Mouse (Mus musculus) erythroblast, adult 5-6 weeks (primary cell): ENCODE measurements around the gene Syngr4. TPM values are rescaled to one million over a fixed set of nuclear protein-coding genes. Genes with fewer than 3 reads are reported as not detected.

ENCODE experiments used
- ATAC-seq: replicated peaks from 2 replicates; pipeline ENCODE4 v1.8.0; 2016; ENCODE audit warnings: moderate number of reproducible peaks, mild to moderate bottlenecking, moderate TSS enrichment, inconsistent platforms; ENCODE audit not compliant: poor library complexity, low FRiP score, severe bottlenecking
- total RNA-seq, 2 experiments: library from RNA; stranded (forward) in 1 of 2; stranded (reverse) in 1 of 2; fragments of 150-400 nt in 1 of 2; fragments of 200-764, 138-1000 nt in 1 of 2; gene quantifications; 2 replicates each; pipeline versions ENCODE4 v1.2.3 to v1.2.4; 2015 to 2017; ENCODE audit warnings: low replicate concordance in 2 of 2

Gene Syngr4
- total RNA-seq, 2 experiments from 2014 or later = not detected

DNA sequence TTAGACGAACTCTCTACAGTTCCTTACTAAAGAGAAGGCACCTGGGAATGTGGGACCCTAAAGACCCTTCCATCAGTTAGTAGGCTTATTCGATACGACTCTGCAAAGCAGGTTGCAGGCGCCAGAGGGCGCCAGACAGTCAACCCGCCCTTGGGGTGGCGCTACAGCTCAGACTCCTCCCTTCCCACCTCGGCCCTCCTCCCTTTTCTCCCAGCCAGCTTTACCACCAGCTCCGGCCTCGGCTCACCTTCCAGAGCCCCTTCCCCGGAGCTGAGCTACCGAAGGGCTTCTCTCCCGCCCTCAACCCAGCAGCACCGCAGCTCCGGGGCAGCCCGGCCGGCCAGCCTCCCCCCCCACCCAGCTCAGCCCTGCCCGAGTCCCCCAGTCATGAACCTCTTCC is 23.9 kb downstream of the Syngr4 start, which contains the start of gene Kdelr1:
TSS of gene Kdelr1 (plus strand) at position 149 of the 400 bp plus-strand sequence.
- ATAC-seq = peak; percentile 88

DNA sequence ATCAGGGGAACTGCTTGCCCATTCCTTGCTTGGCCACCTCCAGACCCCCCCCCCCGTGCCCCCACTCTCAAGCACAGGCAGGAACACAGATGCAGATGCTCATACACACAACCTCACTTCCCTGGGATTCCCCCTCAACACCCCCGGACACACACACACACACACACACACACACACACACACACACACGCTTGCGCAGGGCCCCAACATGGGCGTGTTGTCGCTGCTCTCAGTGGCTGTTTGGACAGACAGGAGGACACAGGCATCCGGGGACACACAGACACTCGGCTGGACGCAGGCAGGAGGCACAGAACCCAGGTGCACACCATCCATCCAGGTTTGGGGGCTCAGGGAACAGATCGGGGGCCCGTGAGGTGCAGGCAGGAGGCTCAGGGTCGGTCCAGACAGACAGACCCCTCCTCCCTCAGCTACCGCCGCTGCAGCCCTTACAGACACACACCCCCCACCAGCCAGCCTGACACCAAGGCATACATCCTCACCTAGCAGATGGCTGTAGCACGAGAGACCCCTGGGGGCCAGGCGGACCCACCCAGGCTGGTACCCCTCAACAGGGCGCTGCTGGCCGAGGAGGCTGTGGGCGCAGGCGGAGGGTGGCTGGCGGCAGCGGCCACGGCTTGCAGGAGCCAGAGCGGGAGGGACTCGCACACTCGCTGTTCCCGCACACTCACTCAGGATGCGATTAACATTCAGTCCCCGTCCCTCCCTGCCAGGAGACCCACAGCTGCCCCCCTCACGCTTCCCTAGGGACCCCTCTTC is 26.0 kb downstream of the Syngr4 start:
- no peak for ATAC-seq

DNA sequence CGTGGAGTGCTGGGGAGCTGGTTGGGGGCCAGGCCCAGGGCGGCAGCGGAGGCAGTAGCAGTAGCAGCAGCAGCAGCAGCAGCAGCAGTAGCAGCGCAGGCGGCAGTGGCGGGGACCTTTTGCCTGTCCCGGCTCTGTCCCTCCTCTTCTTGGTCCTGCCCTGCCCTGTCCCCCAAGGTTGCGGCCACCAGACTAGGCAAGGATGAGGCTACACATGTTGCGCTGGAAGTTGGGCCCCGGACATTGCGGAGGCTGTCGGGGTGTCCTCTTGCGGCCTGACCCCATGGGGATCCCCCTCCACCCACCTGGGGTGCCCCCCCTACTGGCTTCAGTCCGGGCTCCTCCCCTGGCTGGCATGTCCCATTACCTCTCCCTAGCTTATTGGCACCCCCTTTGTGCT is 26.7 kb downstream of the Syngr4 start:
- no peak for ATAC-seq

DNA sequence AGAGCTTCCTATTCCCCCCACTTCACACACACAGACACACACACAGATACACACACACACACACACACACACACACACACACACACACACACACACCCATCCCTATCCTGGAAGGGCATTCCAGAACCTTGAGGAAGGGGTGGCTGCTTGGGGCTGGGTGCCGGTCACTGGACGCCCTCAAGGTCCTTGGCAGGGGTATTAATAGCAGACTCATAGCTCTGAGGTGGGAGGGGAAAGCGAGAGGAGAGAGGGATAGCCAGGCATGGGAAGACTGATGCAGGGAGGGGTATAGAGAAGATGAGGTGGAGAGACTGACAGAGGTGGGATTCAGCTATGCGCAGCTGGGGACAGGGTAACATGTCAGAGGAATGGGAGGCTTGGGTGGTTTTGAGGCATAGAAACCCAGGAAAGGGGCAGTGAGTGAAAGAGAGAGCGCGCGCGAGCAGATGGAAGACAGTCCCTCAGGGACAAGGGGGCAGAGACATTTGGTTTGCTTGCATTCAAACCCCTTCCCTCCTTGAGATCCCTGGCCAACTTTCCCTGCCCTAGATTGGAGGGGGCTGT is 27.3 kb downstream of the Syngr4 start:
- no peak for ATAC-seq

DNA sequence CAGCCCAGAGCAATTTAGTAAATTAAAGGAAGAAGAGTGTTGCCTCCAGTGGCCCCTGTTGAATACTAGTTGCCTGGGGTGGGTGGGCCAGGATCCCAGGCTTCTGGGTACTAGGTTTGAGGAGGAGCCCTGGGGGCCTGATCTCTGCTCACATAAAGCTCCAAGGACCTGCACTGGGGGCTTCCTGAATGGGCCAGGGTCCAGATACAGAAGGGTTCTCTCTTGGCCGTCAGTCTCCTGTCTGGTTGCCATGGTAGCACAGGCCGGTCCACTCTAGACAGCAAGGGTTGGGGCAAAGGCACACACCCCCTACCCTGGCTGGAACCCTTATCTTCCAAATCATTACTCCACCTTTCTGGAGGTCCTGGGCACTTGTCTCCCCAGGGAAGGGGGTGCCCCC is 28.6 kb downstream of the Syngr4 start:
- ATAC-seq = no peak

DNA sequence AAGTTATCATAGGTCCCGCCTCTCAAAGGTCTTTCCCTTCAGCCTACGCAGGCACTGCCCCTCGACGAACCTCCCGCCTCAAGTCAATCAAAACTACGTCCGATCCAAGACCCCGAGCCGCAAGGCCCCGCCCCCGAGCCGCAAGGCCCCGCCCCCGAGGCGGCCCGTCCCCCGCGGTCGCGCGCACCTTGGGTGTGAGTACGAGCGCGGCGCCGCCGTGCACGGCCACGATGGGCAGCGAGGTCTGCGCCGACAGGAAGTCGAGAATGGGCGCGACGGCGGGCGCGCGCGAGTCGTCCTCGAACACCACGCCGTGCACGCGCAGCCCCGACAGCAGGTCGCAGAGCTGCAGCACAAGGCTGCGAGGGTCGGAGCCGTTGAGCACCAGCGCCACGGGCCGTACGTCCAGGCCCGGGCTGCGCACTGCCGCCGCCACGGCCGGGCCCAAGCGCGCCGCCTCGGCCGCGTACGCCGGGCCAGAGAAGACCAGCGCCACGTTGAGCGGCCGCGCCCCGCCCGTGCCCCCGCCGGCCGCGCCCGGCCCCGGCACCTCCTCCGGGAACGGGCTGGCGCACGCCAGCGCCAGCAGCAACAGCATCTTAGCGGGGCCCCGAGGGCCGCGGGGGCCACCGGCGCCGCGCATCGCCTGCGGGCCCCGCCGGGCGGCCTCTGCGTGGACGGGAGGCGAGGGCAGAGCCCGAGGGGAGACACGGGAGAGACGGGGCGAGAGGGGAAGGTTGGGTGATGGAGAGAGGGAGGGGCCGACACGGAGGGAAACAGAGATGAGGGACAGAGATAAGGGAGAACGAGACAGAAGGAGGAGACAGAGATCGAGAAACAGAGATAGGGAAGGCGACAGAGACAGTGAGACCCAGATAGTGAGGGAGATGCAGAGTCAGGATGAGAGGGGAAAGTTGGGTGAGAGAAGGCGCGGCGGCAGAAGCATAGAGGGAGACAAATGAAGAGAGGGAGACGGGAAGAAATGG is 30.3 kb downstream of the Syngr4 start:
- no peak for ATAC-seq

DNA sequence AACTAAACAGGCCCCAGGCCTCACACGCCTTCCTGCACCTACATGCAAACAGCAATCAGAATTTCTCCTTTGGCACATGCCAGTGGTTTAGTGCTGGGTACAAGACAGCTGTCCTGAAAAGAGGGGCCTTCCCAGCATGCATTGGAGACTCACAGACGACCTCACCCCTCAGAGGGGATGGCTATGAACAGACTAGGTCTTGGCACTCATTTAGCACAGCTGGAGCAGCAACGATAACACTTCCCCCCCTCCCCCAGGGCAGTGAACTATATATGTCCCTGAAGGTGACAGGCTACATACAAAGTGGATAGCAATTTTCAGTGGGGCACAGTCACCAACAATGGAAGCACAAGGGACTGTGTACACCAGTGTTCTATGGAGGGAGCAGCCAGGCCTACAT is 32.1 kb downstream of the Syngr4 start:
- ATAC-seq = no peak

DNA sequence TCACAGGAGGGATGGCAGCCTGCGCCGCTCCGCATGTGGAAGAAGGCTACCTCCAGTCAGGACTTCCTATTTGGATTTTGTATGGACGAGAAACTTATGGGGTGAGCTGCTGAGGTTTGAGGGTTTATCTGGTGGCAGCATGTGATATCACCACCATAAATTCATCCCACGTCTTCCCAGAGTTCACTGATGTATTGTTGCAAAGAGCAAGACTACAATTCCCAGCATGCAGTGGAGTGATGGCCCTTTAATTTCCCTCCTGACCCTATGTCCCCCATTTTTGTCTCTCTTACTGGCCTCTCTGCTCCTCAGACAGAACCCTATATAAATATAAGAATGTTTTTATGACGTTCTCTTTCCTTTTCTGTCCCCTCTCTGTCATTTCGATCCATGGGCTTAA is 33.7 kb downstream of the Syngr4 start:
- no peak for ATAC-seq

DNA sequence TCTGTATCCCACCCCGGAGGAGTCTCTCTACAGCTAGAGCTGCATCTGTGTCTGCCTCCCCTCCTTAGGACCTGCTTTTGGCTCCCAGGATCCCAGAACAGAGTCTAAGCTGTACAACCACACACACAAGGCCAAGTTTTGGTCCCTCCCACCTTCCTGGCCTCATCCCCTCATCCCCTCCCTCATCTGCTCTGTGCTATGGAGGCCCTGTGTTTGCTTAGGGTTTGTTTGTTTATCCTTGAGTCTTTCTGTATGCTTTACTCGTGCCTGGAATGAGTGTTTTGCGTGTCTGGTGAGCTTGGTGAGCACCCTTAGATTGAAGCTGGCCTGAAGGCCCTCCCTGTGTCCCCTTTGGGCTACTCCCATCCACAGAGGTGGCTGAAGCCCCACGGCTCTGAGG is 37.5 kb downstream of the Syngr4 start:
- ATAC-seq = no peak

DNA sequence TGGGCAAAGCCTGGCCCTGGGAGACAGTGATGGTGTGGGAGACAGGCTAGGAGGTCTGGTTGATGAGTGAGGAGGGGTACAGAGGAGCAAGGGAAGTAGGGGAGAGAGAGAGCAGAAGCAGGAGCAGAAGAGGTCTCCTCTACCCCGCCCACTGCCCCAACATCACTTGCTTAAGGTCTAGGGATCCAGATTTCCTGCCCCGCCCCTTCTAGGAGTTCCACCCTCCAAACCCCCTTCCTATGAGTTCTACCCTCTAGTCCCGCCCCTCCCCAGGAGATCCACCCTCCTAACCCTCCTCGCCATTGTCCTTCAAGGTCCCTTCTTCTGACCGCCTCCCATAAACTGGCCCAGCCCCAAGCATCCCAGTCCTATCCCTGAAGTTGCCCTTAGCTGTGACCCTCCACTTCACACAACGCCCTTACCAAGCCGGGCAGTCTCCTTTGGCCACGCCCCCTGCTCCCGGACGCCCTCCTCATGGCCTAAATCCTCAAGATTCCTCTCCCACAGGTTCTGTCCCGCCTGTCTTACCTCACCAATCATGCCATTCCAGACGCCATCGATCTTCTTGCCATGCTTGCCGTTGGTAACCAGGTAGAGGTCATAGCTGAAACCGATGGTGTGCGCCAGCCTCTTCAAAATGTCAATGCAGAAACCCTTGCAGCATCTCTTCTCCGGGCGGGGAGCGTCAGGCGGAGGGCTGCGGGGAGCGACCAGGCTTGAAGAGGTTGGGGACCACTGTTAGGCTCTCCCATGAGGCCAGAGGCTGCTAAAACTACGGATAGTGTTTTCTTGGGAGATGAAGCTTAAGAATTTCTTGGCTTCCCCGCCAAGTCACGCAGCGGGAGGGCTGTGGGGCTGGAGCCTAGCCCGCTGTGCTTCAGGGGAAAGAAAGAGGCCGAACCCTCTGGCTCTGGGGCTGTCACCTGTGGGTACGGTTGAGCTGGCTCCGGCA is 39.3 kb downstream of the Syngr4 start:
- ATAC-seq = no peak

DNA sequence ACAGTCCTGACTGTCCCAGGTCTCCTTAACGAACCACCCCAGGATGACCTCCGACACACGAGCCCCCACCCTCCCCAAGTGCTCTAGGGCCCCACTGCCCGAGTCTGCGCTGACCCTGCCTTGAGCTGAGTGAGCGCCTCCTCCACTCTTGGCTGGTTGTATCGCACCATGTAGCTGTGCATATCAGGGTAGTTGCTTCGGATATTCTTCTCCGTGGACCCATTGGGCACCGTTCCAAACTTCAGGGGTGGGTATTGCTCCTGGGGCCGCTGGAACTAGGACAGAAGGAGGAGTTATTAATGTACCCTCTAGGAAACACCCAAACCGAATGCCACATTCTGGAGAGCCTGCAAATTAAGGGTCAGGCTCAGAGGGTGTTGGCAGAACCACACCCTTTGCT is 43.4 kb downstream of the Syngr4 start:
- ATAC-seq = no peak

DNA sequence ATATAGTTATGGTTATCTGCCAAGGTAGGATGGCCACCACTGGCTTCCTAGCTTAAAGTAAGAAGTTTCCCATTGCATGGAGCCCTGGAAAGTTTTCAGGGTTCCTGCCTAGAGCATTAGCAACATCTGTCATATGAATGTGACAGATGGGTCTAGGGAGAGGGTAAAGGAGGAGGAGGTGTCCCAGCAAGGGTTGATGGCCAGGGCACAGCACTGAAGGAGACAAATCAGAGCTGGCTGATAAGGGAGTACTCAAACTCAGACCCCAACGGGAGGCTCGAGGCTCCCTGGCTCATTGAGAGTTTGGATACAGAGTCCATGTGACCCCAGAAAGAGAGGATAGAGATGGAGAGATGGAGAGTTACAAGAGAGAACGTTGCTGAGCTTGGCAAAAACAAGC is 45.9 kb downstream of the Syngr4 start:
- no peak for ATAC-seq

DNA sequence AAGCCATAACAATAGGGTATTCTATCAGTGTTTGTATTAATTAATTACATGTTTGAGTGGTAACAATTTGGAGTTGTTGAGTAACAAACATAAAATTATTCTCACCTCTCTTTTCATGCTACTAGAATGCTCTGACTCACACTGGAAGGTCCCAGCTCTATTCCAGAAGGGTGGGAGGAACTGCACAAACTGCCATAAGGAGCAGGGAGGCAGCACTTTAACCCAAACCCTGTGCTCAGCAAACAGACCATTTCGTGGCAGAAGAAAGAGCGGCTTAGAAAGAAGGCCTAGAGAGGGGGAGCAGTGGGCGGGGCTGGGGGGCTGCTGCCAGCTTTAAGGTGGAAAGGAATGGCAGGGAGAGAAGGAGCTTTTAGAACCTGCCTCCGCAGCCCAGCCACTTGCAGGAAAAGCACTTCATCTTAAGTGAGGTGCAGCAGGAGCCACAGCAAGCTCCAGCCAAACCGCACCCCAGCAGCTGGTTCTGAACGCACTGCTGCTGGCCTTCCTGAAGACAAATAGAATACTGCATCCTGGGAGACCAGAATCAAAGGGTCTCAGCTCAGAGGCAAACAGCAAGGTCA is 48.0 kb downstream of the Syngr4 start:
- no peak for ATAC-seq

DNA sequence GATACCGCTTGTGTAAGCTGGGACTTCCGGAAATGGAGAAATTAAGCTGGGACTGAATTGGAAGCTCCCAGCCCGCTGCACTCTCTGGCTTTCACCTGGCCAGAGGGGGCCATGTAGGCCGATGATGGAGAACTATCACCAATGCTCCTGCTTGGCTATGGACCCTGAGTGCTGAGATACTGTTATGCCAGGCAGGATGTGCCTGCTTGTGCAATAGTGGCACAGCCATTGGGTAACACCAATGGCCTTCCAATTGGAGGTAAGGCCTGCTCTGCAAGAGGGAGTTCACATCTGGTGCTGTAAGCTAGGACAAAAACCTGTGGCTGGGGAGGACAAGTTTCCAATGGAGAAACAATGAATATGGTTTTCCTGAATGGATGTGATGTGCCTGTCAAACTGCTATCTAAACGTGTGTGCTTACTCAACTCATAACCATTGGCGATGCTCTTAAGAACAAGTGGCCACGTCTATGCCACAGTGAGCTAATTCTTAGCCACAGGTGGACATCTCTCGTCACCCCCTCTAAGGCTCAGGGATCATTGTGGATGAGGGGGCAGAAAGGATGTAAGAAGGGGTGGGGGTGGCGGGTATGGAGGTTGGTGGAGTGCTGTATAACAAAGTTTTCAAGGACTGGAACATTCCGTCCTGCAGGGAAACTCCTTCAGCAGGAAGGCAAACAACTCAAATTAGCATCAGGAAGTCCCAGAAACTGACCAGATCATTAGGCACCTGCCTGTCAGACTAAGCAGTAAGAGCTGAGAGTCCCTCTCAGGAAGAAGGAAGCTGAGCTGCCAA is 53.4 kb downstream of the Syngr4 start:
- no peak for ATAC-seq
